Mouse (Mus musculus): ENCODE results near the gene Tnks2.

DNA sequence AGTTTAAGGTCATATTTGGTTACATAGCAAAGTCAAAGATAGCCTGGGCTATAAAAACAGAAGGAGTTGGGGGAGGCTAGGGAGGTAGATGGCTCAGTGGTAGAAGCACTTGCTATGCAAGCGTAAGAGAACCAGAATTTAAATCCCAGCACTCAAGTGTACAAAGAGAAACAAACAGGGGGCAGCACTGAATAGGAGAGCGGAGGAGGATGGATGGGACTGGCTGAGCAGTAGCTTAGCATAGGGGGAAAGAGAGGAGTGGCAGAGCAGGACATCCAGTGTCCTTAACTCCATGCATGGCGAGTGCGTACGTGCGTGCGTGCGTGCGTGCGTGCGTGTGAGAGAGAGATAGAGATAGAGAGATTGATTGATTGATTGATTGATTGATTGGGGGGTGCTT is 9.8 kb downstream of the Tnks2 start:
- TF ChIP-seq POLR2A (IDR thresholded peaks at IDR 0.05; ENCODE audit: borderline replicate concordance, extremely low read depth, low read depth, low read length), result no peak
- TF ChIP-seq CTCF (IDR thresholded peaks at IDR 0.05; ENCODE audit: insufficient read depth, low read length), result no peak

Measured in lung, adult 2 months (tissue).